Mouse (Mus musculus) erythroblast, adult 5-6 weeks (primary cell): ENCODE measurements around the gene Adam1b. TPM values are rescaled to one million over a fixed set of nuclear protein-coding genes. Genes with fewer than 3 reads are reported as not detected.

ENCODE experiments used
- ATAC-seq: replicated peaks from 2 replicates; pipeline ENCODE4 v1.8.0; 2016; ENCODE audit warnings: moderate number of reproducible peaks, mild to moderate bottlenecking, moderate TSS enrichment, inconsistent platforms; ENCODE audit not compliant: poor library complexity, low FRiP score, severe bottlenecking
- total RNA-seq, 2 experiments: library from RNA; stranded (forward) in 1 of 2; stranded (reverse) in 1 of 2; fragments of 150-400 nt in 1 of 2; fragments of 200-764, 138-1000 nt in 1 of 2; gene quantifications; 2 replicates each; pipeline versions ENCODE4 v1.2.3 to v1.2.4; 2015 to 2017; ENCODE audit warnings: low replicate concordance in 2 of 2

Gene Adam1b
- total RNA-seq, 2 experiments from 2014 or later, result not detected

GRCm38 (mm10) chr5:121501424-121501996 lies 1.7 kb downstream of the Adam1b start:
- peak; percentile 7; the same call in 1 of the 2 replicates for ATAC-seq

DNA sequence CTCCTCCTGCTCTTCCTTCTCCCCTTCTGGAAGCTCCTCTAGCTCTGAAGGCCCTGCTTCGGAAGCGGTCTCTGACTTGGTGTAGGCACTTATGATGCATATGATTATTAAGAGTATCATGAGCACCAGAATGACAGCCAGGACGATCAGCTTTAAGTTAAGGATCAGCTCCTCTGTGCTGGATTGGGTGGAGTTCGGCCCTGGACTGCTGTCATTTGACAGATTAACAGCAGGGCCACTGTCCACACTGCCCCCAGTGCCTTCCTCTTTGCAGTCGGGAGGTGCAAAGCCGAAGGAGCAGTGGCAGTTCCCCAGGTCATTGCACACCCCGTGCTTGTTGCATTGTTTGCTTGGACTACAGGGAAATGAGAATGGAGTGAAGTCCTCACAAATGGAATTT lies 2.5 kb downstream of the Adam1b start:
- ATAC-seq, result no peak

GRCm38 (mm10) chr5:121493305-121493704 lies 9.9 kb downstream of the Adam1b start:
- ATAC-seq, result no peak

DNA sequence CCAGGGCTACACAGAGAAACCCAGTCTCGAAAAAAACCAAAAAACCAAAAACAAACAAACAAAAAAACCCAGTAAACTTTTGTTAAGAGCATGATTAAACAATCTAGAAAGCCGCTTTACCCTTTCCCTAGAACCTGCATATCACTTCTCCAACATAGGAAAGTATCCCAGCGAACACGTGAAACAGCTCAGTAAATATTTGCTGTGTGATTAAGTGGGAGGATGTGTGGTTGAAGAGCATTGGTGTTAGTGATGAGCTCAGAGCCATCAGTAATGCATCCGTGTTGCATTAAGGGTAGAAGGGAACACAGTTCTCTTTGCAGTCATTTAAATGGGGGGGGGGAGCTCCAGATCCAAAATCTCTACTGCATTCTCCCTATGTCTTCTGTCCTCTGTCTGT lies 18.4 kb downstream of the Adam1b start:
- ATAC-seq, result no peak

GRCm38 (mm10) chr5:121477680-121478079 lies 25.6 kb downstream of the Adam1b start:
- peak; percentile 73 for ATAC-seq

DNA sequence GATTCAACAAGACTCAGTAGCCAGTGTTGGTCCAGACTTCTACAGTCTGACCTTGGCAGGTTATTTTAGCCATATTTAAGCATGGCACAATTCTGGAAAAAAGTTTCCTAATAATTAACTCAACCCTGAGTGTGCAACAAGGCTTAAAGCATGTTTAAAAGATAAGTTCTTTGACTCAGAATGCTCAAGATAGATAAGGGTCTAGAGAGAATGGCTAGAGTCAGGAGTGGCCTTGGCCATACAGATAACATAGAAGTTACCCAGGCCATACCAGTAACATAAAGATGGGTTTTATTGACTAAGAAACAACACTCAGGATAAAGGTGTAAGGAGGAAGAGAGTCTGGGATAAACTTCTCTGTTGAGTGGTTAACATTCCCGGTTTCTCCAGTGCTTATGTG lies 27.2 kb downstream of the Adam1b start:
- peak; percentile 29; the same call in 1 of the 2 replicates for ATAC-seq

DNA sequence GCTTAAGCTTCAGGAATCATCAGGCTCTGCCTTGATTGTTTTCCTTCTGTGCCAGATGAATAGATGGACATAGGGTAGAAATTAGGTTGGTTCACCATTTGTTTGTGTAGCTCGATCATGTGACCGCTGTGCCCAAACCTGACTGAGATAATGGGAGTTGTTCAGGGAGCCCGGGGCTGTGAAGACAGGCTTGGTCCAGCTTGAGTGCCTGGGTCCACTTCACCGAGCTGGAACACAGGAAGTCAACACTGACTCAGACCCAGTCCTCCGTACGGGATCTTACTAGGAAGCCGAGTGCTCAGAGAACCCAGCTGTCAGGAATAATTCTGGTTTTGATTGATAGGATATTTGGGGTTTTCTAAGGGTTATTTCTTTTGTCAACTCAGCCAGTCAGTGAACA lies 28.6 kb downstream of the Adam1b start:
- ATAC-seq, result no peak

DNA sequence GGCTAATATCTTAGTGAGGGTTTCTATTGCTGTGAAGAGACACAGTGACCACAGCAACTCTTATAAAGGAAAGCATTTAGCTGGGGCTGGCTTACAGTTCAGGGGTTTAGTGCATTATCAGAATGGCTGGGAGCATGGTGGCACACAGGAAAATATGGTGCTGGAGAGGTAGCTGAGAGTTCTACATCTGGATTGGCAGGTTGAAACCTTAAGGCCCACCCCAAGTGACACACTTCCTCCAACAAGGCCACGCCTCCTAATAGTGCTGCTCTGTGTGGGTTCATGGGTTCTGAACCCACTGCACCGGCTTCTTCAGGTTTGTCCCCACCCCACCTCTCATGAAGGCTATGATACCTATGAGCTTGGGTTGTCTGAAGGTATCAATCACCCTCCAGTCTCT lies 30.8 kb downstream of the Adam1b start:
- no peak for ATAC-seq

DNA sequence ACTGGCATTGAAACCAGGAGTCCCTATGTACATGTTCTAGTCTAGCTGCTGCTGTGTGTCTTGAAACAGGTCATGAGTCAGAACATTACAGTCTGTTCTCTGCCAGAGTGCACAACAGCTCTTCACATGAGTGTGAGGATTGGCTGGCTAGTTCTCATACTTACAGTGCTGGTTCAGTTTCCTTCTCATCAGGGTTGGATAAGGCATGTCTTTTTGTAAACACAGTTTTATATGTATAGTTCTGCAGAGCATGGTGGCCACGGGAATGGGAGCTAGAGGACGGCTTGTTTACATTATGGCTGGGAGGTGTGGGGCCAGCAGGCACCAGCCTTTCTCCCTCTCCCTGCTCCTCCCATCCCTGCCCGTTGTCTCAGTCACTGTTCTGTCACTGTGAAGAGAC lies 33.7 kb downstream of the Adam1b start:
- no peak for ATAC-seq

GRCm38 (mm10) chr5:121463601-121464250 lies 39.5 kb downstream of the Adam1b start:
- ATAC-seq, result no peak

DNA sequence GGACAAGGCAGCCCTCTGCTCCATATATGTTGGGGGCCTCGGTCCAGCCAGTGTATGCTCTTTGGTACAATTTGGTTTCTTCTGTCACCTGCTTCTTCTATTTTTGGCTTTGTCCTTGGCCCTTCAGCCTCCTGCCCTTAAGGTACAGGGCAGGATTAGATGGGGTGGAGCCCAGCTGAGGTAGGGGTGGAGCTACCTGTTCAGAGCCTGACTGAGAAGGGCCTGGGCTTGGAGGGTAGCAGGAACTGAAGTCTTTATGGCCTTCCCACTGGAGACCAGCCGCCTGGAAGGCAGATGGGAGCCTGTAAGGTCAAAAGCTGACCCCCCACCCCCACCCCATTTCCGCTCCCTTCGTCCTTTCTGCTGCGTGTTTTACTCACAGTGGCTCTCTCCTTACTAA lies 40.3 kb downstream of the Adam1b start:
- peak; percentile 65; the same call in 1 of the 2 replicates for ATAC-seq

DNA sequence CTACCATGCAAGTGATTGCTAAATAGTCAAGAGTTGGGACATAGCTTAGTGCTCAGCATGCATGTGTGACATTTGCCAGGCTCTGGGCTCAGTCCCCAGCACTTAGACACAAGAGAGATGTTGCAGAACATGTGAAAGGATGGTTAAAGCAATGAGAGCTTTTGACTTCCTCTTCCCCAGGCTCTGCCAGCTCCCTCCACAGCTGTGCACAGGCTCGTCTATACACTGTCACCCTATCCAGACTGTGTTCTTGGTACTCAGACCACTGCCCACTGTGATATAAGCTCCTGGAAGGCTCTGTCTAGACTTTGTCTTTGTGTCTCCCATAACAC lies 41.1 kb downstream of the Adam1b start:
- 0 out of 2 replicates have a peak, but pooled peaks have one; percentile 20 for ATAC-seq

DNA sequence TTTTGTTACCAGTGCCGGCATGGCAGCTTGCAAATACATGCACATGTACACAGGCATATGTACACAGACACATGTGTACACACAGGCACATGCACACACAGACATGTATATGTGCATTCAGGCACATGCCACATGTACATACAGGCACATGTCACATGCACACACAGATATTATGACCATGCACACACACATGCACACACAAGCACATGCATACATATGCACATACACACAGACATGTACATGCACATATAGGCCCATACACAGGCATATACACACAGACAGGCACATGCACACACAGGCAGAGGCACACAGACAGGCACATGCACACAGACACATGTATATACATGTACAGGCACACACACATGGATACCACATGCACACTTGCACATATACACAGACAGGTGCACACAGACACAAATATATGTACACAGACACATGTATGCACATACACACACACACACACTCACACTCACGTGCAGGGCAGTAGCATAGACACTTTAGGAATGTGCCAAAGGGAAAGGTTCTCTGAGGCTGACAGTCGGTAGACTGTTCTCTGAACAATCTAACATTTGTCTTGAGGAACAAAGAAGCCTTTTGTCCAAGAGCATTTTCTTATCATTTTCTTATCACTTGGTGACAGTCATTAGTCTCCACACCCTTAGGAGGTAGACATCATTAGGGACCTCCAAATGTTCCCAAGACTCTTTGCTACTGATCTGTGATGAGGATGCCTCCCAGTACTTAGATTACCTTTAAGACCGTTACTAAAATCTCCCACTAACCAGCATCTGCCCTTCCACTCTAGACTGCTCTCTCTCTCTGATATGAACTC lies 41.7 kb downstream of the Adam1b start:
- ATAC-seq, result no peak

- no peak for ATAC-seq
Measured at GRCm38 (mm10) chr5:121455510-121456265, 47.5 kb downstream of the Adam1b start.

GRCm38 (mm10) chr5:121454503-121454782 lies 48.8 kb downstream of the Adam1b start:
- no peak for ATAC-seq

DNA sequence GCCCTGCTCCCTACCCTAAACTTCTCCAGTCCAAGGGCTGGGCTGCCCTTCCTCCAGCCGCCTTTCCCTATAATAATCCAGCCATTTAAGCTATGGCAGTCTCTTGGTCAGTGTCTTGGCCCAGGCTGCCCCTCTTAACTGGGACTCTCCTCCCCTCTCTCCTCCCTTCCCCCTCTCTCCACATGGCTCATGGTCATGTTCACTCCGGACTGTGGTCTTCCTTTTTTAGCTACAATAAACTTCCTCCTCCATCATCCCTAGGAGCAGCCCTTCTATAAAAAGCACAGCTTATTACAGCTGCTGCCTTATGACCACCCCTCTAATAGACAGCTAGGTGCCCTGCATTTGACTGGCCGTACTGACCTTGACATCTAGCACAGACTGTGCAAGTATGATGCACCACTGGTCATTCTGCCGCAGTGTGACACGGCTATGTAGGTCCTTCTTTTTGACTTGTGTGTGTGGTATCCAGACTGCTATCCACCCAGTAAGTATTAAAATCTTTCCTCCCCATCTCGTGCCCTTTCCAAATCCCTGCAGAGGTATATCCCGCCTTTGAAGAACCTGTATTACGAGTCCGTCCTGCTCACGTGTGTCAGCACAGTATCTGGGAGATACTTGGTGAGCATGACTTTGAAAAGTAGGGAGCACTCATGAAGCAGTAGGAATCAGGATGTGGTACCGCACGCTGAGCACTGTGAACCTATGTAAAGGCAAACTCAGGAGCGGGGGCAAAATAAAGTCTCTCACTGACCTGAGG lies 49.3 kb downstream of the Adam1b start:
- ATAC-seq, result no peak

DNA sequence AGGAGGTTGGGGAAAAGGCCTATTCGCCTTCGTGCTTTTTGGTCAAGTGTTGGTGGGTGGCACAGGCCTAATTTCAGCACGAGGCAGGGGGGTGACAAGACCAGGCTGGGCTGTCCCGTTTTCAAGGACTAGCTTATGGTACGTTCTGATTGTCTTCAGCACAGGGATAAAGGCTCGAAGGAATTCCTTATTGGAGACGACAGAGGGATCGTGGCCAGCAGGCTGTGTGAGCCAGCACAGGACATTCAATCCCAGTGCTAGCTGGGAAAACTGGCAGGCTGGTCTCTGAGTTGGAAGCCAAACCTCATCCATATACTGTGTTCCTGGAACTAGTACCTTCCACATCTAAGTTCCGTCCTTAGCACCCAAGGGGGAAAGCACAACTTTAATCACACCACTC lies 50.3 kb downstream of the Adam1b start:
- peak; percentile 3; the same call in 1 of the 2 replicates for ATAC-seq

GRCm38 (mm10) chr5:121452026-121452869 lies 51.0 kb downstream of the Adam1b start, which contains the start of gene Erp29:
Gene Erp29, minus strand, starts transcription at chr5:121452506.
- ATAC-seq, result peak; percentile 90

DNA sequence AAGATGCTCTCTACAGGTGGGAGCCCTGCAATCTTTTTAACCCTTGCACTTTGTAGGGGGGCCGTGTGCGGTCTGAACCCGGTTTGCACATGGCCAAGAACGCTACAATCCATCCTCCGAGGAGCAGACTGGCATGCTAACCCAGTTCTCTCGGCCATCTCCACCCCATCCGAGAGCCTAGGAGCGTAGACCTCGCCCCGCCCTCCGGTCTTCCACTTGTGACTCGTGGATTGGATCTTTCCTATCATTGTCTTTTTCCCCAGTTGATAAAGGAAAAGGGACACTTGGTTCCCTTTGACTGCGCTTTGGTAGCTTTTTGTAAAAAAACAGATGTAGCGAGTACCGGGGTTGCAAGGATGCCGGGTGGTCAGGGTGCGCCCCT lies 51.6 kb downstream of the Adam1b start, which contains the start of gene Tmem116:
Tmem116 (plus strand) TSS at position 250 of the 382 bp plus-strand sequence.
- ATAC-seq, result peak; percentile 67
